Mouse (Mus musculus) adrenal gland (tissue): ENCODE measurements around the gene Vmn2r88.
"Not testable (repeated sequence)": the region's sequence is repeated elsewhere in the genome, so short reads cannot be mapped to it uniquely, and the experiment has no call there.

Experiments
- intact Hi-C: fragments of 180-260 bp; cut with DNase I; formaldehyde crosslinking; loops from one replicate; pipeline ENCODE4 v1.15.1; 2025
- long read RNA-seq, 2 experiments: library from polyadenylated mRNA; unstranded; transcript quantifications; one replicate each; pipeline ENCODE4 v2.0.0; 2020; ENCODE audit warnings: borderline replicate concordance in 1 of 2; ENCODE audit not compliant: insufficient replicate concordance in 1 of 2

The Vmn2r88 gene
- long read RNA-seq, experiment 1, result 0 reads
- long read RNA-seq, experiment 2, result 0 reads

DNA sequence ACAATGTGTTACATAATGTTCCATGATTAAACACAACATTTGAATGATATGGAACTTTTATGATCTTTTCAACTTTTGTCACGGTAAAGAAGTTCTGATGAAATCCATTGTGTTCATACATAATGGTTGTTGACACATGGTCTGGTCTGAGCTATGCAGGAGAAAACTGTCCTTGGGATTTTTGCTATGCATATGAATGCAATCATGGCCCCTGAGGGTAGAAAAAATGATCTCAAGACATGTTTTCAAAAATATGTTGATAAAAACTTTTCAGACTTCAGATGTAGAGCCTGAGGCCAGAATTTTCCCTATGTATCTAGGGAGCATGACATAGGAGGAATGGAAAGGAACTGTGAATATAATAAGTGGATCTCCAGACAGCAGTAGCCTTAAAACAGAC, at the start of gene Vmn2r88:
TSS of gene Vmn2r88 (plus strand) at position 301 of the 400 bp plus-strand sequence.
- intact Hi-C loops, result no loop called here

DNA sequence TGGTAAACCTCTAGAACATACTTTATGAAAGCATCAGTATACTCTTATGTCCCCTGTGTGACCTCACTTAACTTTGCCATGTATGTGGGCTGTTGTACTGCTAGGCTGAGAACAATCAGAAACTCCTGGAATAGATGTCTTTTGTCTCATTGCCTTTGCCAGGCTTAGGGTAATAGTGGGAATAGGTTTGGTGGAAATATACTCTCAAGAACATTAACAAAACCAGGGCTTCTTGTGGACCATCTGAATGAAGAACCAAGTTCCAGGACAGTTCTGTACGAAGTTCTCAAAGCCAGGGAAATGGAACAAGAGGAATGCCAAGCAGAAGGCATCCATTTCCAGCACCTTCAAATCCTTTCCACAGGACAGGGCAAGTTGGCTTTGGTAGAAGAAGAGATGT, 49.2 kb upstream of the Vmn2r88 start, which contains the start of gene Gm7247:
TSS of gene Gm7247 (plus strand) at position 301 of the 400 bp plus-strand sequence.
- intact Hi-C loops, result no loop called here

DNA sequence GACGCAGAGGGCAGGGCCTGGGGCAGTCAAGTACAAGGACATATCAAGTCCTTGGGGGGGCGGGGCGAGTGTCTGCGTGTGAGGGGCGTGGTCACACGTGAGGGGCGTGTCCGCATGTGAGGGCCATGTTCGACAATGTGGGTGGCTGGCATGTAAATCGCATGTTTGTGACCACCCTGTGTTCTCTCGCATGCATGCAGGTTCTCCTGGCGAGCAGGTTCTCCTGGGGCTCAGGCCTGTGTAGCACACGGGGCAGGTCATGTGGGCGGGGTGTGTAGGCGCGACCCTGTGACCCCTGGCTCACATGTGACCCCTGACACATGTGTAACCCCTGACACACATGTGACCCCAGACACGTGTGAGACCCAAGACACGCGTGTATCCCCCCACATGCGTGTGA, 27.8 kb upstream of the Vmn2r88 start:
- intact Hi-C loops, result no loop called here

DNA sequence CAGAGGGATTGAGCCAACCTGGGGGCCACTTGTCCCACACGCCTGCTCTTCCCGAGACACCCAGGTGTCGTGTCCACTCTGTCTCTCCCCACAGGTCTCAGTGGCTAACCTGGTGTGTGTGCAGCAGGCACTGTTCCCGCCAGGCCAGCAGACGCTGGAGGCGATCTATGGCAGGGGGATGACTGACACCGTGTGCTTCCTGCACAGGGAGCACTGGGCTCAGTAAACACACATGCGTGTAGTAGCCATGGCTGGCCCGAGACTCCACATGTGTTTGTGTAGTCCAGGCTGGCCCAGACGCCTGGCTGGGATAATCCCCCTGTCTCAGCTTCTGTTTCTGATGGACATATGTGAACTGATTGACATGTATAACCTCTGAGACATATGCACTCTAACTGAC, 26.3 kb upstream of the Vmn2r88 start:
- intact Hi-C loops, result no loop called here

DNA sequence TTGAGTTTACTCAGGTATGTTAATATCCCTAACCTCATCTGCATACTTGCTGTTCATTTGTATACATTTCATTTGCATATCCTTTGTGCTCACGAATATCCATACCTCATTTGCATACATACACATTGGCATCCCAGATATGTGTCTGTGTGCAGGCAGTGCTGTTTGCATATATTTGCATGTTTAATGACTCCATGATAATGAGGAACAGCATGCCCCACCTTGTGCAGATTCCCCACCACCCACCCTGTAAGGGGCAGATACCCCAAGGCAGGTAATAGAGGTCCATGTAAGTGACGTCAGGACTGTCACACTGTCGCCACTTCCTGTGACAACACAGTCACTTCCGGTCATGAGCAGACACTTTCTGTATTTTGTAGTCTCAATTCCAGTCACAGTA, 24.9 kb upstream of the Vmn2r88 start:
- intact Hi-C loops, result no loop called here

DNA sequence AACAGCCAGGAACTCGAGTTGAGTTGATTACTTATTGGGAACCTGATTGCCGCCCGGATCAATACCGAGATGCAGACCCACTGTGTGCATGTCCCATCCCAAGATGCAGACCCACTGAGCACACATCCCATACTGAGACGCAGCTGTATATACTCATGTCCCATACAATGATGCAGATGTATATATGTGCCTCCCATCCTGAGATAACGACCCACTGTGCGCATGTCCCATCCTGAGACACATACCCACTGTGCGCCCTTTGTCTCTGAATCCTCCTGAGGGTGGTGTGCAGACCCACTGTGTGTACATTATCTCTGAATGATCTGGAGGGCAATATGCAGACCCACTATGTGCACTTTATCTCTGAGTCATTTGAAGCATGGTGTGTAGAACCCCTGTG, 22.9 kb upstream of the Vmn2r88 start:
- intact Hi-C loops, result no loop called here

DNA sequence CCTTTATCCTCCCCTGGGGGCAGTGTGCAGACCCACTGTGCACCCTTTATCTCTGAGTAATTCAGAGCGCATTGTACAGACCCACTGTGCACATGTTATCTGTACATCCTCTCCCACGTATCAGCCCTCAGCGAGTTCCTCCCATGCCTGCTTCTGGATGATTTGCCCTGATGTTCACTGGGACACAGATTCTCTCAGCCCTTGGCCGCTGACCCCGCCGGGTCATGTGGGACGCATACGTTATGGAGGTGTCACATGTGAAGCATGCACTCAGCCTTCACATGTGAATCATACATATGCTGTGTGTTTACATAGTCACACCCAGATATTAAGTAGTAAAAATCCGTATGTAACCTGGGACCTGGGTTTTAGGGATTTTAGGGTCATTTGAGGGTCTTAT, 22.4 kb upstream of the Vmn2r88 start:
- intact Hi-C loops, result no loop called here

DNA sequence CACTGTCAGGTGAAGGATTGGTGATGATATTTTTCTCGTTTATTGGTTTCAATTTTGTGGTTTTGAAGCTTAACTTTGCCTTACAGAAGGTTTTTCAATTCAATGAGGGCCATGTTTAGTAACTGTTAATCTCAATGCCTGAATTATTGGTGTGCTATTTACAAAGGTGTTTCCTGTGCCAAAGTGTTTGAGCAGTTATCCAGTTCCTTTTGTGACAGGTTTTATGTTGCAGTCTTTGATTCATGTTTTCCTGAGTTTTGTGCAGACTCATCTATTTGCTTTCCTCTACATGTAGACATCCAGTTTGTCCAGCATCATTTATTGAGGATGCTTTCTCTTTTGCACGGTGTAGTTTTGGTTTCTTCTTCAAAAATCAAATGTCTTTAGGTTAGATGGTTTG, 13.3 kb downstream of the Vmn2r88 start:
- intact Hi-C loops, result no loop called here

DNA sequence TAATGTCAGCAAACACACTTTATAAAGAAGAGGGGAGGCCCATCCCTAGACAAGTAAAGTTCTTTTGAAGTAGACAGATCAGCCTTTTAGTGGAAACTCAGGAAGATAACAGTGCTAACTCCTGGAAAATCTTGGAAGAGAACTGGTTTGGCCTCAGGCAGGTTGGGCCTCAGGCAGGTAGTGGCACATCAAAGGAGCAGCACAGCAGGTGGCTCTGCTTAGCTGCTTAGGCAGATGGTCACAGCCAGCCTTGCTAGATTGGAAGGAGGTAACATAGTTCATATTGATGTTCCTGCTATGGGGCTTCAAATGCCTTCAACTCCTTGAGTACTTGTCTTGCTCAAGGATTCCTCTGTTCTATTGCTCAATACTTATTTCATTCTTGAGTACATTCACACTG, 19.5 kb downstream of the Vmn2r88 start:
- intact Hi-C loops, result not testable (repeated sequence)

DNA sequence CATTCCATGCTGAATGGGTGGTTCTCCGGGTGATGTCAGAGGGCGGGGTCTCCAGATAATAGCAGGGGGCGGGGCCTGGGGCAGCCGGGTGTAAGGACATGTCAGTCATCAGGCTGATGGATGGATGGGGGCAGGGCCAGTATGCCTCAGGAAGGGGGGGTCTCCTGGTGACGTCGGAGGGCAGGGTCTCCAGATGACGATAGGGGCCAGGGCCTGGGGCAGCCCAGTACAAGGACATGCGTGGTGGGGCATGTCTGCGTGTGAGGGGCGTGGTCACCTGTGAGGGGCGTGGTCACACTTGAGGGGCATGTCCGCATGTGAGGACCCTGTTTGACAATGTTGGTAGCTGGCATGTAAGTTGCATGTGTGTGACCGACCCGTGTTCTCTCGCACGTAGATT, 23.9 kb downstream of the Vmn2r88 start:
- intact Hi-C loops, result no loop called here

DNA sequence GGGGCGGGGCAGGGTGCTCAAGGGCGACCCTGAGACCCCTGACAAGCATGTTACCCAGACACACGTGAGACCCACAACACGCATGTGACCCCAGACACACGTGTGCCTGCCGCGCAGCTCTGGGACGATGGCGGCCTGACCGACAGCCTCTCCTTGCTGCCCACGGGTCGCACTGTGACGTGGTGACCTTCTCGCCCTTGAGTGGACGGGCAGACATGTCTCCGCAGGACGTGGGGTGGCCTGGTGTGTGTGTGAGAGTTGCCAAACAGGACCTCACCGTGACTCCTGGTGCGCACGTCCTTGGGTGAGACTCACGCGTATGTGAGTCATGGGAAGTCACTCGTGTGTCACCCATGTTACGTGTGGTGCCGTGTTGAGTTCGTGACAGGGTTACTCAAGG, 24.4 kb downstream of the Vmn2r88 start:
- intact Hi-C loops, result no loop called here

DNA sequence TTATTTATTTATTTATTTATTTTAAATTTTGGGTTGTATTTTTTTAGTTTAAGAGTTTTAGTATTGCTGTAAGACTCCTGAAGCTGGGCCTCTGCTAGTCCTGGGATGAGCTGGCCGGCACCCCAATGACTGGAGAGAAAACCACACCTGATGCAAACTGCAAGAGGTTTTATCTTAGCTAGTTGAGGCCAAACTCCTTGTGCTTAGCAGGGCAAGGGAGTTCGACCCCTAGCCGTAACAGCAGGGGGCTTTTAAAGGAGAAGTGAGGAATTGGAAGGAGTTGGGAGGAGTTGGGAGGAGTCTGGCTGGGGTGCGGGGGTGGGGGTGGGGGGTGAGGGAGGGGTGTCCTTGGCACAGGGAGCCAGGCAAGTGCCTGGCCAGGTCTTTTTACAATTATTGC, 28.3 kb downstream of the Vmn2r88 start:
- intact Hi-C loops, result no loop called here

DNA sequence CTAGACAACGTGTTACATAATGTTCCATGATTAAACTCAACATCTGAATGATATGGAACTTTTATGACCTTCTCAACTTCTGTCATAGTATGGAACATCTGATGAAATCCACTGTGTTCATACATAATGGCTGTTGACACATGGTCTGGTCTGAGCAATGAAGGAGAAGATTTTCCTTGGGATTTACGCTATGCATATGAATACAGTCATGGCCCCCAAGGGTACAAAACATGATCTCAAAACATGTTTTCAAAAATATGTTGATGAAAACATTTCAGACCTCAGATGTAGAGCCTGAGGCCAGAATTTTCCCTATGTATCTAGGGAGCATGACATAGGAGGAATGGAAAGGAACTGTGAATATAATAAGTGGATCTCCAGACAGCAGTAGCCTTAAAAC, 40.9 kb downstream of the Vmn2r88 start, which contains the start of gene Vmn2r89:
TSS of gene Vmn2r89 (plus strand) at position 301 of the 400 bp plus-strand sequence.
- intact Hi-C loops, result not testable (repeated sequence)
